Mouse (Mus musculus) embryonic facial prominence, embryonic 11.5 days (tissue): Measurements from ENCODE around the gene Msn. TPM values are rescaled to one million over a fixed set of nuclear protein-coding genes. Genes with fewer than 3 reads are reported as not detected.

Source experiments
- ATAC-seq: fragments of 200-750 bp; cut with Nextera tagmentation; replicated peaks from 2 replicates; pipeline ENCODE4 v1.8.0; 2017; ENCODE audit warnings: low read depth; ENCODE audit not compliant: insufficient number of reproducible peaks, low FRiP score, low TSS enrichment
- DNase-seq: peaks from one replicate; pipeline ENCODE4 v3.0.0-alpha.2; 2015; ENCODE audit warnings: low spot score
- H3K27ac ChIP-seq: fragments of 300-500 bp; sonication (generic); replicated peaks from 2 replicates; pipeline ENCODE4 v1.5.1; 2014; ENCODE audit warnings: mild to moderate bottlenecking, low read depth, low read length, control low read depth
- H3K27me3 ChIP-seq: fragments of 300-500 bp; sonication (generic); 2 replicates; pipeline ENCODE4 v1.6.1; 2014; ENCODE audit warnings: mild to moderate bottlenecking, low read length, moderate library complexity, mixed read lengths; ENCODE audit not compliant: control insufficient read depth, insufficient read depth
- H3K36me3 ChIP-seq: fragments of 300-500 bp; sonication (generic); replicated peaks from 2 replicates; pipeline ENCODE4 v1.6.1; 2014; ENCODE audit warnings: low read depth, mild to moderate bottlenecking, low read length, moderate library complexity, mixed read lengths; ENCODE audit not compliant: control insufficient read depth, insufficient read depth
- H3K4me1 ChIP-seq: fragments of 300-500 bp; sonication (generic); 2 replicates; pipeline ENCODE4 v1.6.1; 2014; ENCODE audit warnings: low read length, mixed read lengths; ENCODE audit not compliant: control insufficient read depth, insufficient read depth
- H3K4me2 ChIP-seq: fragments of 300-500 bp; sonication (generic); 2 replicates; pipeline ENCODE4 v1.6.1; 2014; ENCODE audit warnings: low read depth, mild to moderate bottlenecking, control low read depth, low read length, moderate library complexity
- H3K4me3 ChIP-seq: fragments of 300-500 bp; sonication (generic); 2 replicates; pipeline ENCODE4 v1.5.1; 2014; ENCODE audit warnings: low read depth, low read length, control low read depth
- H3K9ac ChIP-seq: fragments of 300-500 bp; sonication (generic); replicated peaks from 2 replicates; pipeline ENCODE4 v1.6.1; 2014; ENCODE audit warnings: mild to moderate bottlenecking, control low read depth, low read length
- H3K9me3 ChIP-seq: fragments of 300-500 bp; sonication (generic); replicated peaks from 2 replicates; pipeline ENCODE4 v1.6.1; 2016; ENCODE audit warnings: mild to moderate bottlenecking, low read length, inconsistent platforms, mixed read lengths; ENCODE audit not compliant: control insufficient read depth
- WGBS: fragments of 180-500 bp; shearing (Covaris S2); extraction: QIAGEN DNeasy Blood & Tissue Kit; methylation state at CpG from one replicate; pipeline ENCODE4 v1.1.7; 2014; 5-methylcytosine and 5-hydroxymethylcytosine counted together
- polyA plus RNA-seq: library from polyadenylated mRNA; unstranded; fragments of >200 nt; fragmentation: Nextera tagmentation; extraction: Ambion mirVana; gene quantifications from 2 replicates; pipeline ENCODE4 v1.2.1, GENCODE M21; 2014

Gene Msn
- polyA plus RNA-seq, 1 experiment from 2014 or later = 94.2 TPM

GRCm38 (mm10) chrX:96130663-96131062 lies 34.8 kb downstream of the Msn start:
- Histone ChIP-seq H3K27me3 (no peaks in the 10 kb centered on the region), H3K4me1 (no peaks in the 10 kb centered on the region), H3K9me3 (no peaks in the 10 kb centered on the region), H3K4me3 (no peak overlapping the region), H3K9ac (no peak overlapping the region), H3K36me3 (no peaks in the 10 kb centered on the region), H3K4me2 (no peak overlapping the region), H3K27ac (no peak overlapping the region)
- 47% methylated on average over 6 of the region's 6 CpGs for WGBS
- ATAC-seq (no peak), DNase-seq (no peak)

GRCm38 (mm10) chrX:96133260-96133659 lies 37.4 kb downstream of the Msn start:
- Histone ChIP-seq H3K27ac (no peak overlapping the region), H3K9me3 (no peaks in the 10 kb centered on the region), H3K4me1 (no peaks in the 10 kb centered on the region), H3K9ac (no peak overlapping the region), H3K27me3 (no peaks in the 10 kb centered on the region), H3K4me2 (no peak overlapping the region), H3K4me3 (no peak overlapping the region), H3K36me3 (no peaks in the 10 kb centered on the region)
- ATAC-seq = no peak
- no peak for DNase-seq
- 29% methylated on average over 2 of the region's 2 CpGs for WGBS

- Histone ChIP-seq H3K4me2 (no peak overlapping the region), H3K27me3 (no peaks in the 10 kb centered on the region), H3K4me3 (no peak overlapping the region), H3K36me3 (no peaks in the 10 kb centered on the region), H3K4me1 (no peaks in the 10 kb centered on the region), H3K9ac (no peak overlapping the region), H3K27ac (no peak overlapping the region), H3K9me3 (no peaks in the 10 kb centered on the region)
- ATAC-seq = no peak
- DNase-seq = no peak
- 75% methylated on average over 5 of the region's 5 CpGs for WGBS
Measured at GRCm38 (mm10) chrX:96134243-96134661, 38.4 kb downstream of the Msn start.

DNA sequence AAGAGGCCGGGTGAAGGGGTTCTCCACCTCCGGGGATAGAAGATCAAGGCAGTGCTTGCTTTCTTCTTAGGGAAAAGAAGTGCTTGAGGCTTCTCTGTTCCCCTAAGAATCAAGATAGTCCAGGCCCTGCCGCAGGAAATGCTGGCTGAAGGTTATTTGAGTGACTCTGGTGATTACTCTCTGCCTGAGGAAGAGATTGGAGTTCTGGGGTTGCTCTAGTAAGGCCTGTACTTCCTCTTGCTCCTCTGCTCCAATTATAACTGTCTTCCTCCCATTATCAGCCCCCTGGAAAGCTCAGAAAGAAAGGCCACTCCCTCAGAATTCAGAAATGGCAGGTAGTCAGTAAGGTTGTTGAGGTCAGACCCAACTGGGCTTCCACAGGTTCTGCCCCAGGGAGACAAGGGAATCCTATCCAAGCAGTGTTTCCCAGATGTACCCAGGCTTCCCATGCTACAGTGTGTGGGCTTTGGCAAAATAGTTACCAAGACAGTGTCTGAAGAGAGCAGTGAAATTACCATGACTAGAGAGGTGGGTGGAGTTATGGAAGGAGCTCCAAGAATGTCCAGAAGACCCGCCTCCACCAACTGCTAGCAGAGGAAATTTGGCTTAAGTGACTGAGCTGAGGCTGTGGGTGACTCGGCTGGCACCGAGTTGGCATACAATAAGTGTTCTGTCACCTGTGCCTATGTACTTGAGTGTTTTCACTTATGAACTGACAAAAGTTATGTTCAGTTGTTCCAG lies 39.2 kb downstream of the Msn start:
- no peak overlapping the region for H3K9ac ChIP-seq
- DNase-seq (no peak), ATAC-seq (no peak)
- no peaks in the 10 kb centered on the region for H3K4me1 ChIP-seq
- H3K4me3 ChIP-seq = no peak overlapping the region
- H3K27me3 ChIP-seq = no peaks in the 10 kb centered on the region
- 80% methylated on average over 6 of the region's 6 CpGs for WGBS
- no peaks in the 10 kb centered on the region for H3K36me3 ChIP-seq
- H3K9me3 ChIP-seq = no peaks in the 10 kb centered on the region
- no peak overlapping the region for H3K27ac ChIP-seq
- no peak overlapping the region for H3K4me2 ChIP-seq

DNA sequence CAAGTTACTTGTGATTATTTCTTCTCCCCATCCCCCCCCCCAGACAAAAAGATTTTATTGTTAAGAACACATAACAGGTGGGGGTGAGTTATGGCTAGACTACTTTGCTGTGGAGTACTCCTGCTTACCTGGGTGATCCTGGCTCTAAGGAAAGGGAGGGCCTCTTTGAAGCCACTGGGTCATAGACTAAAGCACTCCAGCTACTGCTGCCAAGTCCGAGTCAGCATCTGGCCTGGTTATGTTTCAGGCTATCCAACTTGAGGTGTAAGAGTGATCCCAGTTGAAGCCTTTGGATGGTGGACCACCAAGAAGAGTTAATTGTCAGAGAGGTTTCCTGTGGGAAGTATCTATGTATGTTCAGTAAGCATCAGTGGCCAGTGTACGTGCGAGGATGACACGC lies 39.7 kb downstream of the Msn start:
- no peak overlapping the region for H3K4me2 ChIP-seq
- DNase-seq (no peak), ATAC-seq (no peak)
- H3K36me3 ChIP-seq = no peaks in the 10 kb centered on the region
- no peaks in the 10 kb centered on the region for H3K27me3 ChIP-seq
- H3K4me1 ChIP-seq = no peaks in the 10 kb centered on the region
- no peak overlapping the region for H3K27ac ChIP-seq
- no peak overlapping the region for H3K9ac ChIP-seq
- H3K9me3 ChIP-seq = no peaks in the 10 kb centered on the region
- no peak overlapping the region for H3K4me3 ChIP-seq
- 92% methylated on average over 4 of the region's 4 CpGs for WGBS

DNA sequence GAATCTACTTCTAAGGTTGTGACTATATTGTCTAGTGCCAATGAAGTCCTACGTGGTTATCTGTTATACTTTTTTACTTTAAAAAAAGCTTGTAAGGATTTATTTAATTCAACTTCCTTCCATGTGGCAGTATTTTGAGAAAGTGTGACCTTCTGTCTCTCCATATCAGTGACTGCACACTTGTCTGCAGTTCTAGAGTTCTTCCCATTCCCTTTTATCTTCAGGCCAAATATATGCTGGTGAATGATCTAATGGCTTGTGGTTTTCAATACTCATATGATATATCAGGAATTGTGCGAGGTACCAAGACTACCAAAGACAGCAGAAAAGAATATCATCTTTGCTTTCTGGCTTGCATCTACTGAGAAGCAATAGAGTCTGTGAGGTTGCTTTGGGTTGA lies 43.4 kb downstream of the Msn start:
- H3K36me3 ChIP-seq = no peaks in the 10 kb centered on the region
- no peak overlapping the region for H3K9ac ChIP-seq
- no peaks in the 10 kb centered on the region for H3K4me1 ChIP-seq
- H3K9me3 ChIP-seq = no peaks in the 10 kb centered on the region
- DNase-seq = no peak
- 88% methylated on average over 2 of the region's 2 CpGs for WGBS
- H3K27ac ChIP-seq = no peak overlapping the region
- H3K4me3 ChIP-seq = no peak overlapping the region
- no peak for ATAC-seq
- no peaks in the 10 kb centered on the region for H3K27me3 ChIP-seq
- H3K4me2 ChIP-seq = no peak overlapping the region

DNA sequence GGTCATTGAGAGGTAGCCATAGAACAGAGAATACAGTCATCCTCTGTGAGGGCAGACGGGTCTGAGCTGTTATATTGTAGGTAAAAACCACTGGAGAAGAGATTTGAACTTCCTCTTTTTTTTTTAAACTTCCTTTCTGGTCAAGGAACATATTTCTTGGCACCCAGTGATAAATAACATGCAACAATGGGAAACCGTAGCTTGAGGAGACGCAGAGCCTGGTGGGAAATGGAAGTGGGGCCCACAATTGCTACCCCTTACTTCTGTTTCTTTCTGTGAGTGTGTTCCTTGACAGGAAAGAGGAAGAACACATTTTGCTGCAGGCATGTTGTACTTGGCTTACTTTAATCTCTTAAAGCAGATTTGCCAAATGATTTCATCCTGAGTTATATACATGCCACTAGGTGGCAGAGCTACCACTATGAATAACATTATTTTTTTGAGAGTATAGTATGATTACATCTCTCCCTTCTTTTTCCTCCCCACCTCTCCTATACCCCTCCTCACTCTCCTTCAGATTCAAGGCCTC lies 49.2 kb downstream of the Msn start:
- no peak for ATAC-seq
- Histone ChIP-seq H3K36me3 (no peaks in the 10 kb centered on the region), H3K4me3 (no peak overlapping the region), H3K4me2 (no peak overlapping the region), H3K9me3 (no peaks in the 10 kb centered on the region), H3K4me1 (no peaks in the 10 kb centered on the region), H3K27ac (no peak overlapping the region), H3K27me3 (no peaks in the 10 kb centered on the region), H3K9ac (no peak overlapping the region)
- no peak for DNase-seq
- 90% methylated on average over 3 of the region's 3 CpGs for WGBS

DNA sequence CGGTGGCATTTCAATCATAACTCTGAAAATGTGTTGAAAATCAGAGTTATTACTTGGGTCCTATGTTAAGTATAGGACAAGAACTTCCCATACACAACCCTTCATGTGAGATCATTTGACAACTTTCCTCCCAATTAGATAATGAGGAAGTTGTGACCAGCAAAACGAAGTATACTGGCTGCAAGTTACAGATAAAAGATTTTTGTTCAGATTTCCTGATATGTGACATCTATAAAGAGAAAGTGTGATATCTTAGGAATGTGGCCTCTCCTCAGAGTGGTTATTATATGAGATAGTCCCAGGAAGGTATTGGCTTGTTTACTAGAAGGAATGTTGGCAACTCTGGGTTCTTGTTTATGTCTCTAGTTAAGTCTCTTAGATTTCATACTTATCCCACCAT lies 52.4 kb downstream of the Msn start:
- Histone ChIP-seq H3K27me3 (no peaks in the 10 kb centered on the region), H3K4me2 (no peak overlapping the region), H3K9me3 (no peaks in the 10 kb centered on the region), H3K4me3 (no peak overlapping the region), H3K36me3 (no peaks in the 10 kb centered on the region), H3K27ac (no peak overlapping the region), H3K4me1 (no peaks in the 10 kb centered on the region), H3K9ac (no peak overlapping the region)
- no peak for DNase-seq
- WGBS = 81% methylated on average over 2 of the region's 2 CpGs
- no peak for ATAC-seq
